Mouse (Mus musculus) adrenal gland, postnatal 14 days (tissue): ENCODE measurements at regions not wholly inside any gene's neighbourhood (a gene's known extent, or its start where the extent isn't known, plus 50 kb on each side); places are given as distances from the start of the nearest gene placed in this dataset.

Experiments
- DNase-seq: peaks from one replicate; pipeline ENCODE4 v3.0.0; 2021; ENCODE audit warnings: mixed read lengths

DNA sequence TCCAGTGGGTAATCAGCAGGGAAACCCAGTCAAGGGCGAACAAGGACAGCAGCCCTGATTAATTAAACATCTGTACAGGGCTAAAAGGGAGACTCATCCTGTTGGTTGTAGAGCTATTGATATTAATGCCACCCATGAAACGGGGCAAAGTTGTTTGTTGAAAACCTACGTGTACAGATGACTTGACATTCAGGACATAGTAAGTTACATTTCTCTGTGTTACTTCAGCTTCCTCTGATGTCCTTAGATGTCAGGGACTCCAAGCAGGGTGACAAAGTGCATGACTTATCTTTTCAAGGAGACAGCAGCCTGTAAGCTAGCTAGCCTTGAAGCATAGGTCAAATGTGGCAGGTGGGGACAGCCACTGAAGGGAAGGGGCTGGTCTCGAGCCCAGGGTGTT lies 390.5 kb downstream of the Ccdc171 start:
- DNase-seq, result peak; percentile 20

DNA sequence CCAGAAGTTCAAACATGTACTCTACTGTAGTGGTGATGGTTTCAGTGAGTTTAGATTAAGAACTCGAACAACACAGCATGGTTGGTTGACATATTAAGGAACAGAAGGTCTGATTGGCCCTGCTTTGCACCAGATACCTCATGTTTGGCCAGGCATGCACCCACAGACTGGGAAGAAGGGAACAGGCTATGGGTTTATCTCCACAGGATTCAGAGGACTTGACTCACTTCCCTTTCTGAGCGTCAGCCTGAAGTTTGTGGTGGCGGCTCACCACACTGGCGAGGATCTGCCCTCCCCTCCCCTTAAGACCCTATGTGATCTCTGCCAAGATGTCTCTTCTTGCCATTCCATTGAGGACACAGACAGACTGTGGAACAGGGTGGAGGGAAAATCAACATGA lies 391.7 kb downstream of the Ccdc171 start:
- no peak for DNase-seq

DNA sequence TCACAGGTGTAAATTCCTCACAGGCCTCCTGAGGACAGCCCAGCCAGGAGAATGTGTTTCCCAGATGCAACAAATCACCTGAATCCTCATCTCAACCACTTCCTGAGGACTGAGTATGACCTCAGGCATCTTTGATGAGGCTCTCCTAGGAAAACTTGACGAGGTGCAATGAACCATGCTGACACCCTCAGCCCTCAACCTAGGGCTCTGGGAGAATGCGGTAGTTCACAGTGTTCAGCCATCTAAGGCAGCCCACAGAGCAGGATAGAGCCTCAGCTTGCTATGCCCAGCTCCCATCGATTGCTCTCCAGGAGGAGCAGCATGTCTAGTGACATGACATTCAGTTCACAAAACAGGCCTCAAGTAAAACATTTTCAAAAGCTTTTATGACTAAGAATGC lies 392.7 kb downstream of the Ccdc171 start:
- no peak for DNase-seq

- DNase-seq, result no peak
Measured at GRCm38 (mm10) chr4:83919041-83919440, 393.7 kb downstream of the Ccdc171 start.

DNA sequence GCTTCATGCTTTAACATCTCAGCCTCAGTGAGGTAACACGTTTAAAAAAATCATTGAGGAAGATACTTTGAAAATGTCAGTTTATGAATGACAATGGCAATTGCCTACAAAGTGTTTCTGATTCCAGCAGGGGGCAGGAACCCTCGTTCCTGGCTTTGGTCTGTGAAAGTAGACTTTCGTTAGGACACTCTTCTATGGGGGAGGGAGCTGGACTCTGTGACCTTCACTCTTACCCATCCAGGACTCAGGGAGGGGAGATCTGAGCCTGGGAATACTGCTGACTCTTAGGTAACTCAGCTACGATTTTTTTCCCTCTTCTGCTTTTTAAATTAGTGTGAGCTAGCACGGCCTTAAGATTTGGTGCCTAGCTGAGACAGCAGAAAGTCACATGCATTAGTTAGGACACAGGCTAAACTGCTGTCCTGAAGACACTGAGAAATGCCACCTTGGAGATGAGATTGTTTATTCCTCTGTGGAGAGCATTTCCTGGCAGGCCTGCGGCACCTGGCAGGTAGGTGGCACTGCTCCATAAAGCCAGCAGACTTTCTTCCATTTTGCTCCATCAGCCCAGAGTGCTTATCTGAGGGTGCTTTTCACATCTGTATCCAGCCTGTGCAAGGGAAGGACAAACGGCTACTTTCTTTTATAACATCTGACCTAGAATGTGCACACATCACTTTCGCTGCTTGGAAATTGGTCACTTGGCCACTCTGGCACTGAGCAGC lies 399.9 kb downstream of the Ccdc171 start:
- DNase-seq, result peak; percentile 50

DNA sequence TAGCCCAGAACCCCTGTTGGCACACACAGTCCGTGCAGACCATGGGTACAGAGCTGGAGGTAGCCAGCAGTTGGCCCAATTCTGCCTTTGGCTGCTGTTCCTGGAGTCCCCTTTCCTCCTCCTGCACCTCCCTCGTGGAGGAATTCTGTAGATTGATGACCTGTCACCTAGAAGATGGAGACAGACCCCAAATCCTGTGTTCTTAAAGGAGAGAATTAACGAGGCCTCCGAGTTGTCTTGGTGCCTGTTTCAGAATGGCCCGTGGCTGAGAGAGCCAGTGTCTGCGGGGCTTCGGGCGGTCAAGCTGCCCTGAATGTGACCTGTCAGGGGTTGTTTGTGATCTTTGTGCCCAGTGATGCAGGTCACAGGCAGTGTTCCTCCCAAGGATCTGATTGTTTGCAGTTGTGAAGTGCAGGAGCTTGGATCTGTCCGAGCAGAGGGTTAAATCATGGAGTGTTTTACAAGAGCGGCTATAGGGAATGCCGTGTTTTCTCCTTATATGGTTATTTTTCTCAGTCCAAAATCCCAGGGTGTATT lies 400.9 kb downstream of the Ccdc171 start:
- DNase-seq, result no peak

- no peak for DNase-seq
Measured at GRCm38 (mm10) chr4:83931897-83932654, 406.7 kb downstream of the Ccdc171 start.

DNA sequence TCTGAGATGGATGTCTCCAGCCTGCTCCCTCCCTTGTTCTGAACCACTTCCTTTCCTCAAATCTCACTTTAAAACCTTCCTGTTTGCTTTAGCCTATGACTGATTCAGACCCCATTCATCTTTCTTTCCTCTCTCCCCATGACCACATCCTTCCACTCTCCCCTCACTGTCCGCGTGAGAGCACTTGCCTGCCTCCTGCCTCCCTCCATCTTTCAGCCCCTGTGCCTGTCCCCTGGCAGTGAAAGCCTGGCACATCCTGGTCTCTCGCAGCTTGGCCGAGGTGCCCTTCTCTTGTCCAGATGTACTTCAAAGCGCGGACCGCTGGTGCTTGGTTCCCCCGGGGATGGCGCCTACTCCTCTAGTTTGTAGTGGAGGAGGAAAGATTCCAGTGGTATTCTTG lies 416.3 kb downstream of the Ccdc171 start:
- no peak for DNase-seq

GRCm38 (mm10) chr4:83949612-83950011 lies 424.3 kb downstream of the Ccdc171 start:
- no peak for DNase-seq

GRCm38 (mm10) chr4:83950809-83951409 lies 425.6 kb downstream of the Ccdc171 start:
- no peak for DNase-seq

GRCm38 (mm10) chr4:83956252-83956904 lies 431.0 kb downstream of the Ccdc171 start:
- no peak for DNase-seq

- DNase-seq, result no peak
Measured at GRCm38 (mm10) chr4:83957217-83957692, 431.9 kb downstream of the Ccdc171 start.

DNA sequence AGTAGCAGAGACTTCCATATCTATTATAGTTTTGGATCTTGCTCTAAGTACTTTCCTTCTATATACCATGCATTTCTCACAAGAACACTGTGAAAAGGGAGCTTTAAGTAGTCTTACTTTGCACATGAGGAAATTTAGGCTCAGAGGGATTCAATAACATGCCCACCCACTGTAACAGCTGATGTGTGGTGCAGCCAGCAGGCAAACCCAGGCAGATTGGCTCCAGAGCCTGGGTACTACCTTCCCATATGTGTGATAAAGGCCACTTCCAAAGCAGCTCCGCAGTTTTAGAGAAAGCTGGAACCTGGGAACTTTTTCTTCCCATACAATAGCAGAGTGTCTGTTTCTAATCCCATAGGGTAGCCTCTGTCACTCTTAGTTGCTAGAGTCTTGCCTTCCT lies 441.6 kb downstream of the Ccdc171 start:
- DNase-seq, result no peak

GRCm38 (mm10) chr4:83973162-83973561 lies 447.8 kb downstream of the Ccdc171 start:
- no peak for DNase-seq

GRCm38 (mm10) chr4:83974214-83975012 lies 449.1 kb downstream of the Ccdc171 start:
- DNase-seq, result peak; percentile 68

DNA sequence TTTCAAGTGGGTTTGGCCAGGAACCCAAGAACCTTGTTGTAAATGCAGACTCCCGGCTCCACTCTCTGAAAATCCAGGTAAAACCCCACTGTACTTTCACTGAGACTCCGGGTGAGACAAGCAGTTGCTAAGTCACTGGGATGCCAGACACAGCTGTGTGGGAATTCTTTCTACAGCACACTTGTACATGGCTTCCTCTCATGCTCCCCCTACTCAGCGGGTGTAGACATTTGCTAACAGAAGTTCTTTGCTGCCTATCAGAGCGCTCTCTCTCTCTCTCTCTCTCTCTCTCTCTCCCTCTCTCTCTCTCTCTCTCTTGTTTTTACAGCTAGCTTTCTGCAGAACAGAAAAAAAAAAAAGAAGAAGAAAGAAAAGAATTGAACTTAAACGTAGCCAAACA lies 450.2 kb downstream of the Ccdc171 start:
- DNase-seq, result no peak

DNA sequence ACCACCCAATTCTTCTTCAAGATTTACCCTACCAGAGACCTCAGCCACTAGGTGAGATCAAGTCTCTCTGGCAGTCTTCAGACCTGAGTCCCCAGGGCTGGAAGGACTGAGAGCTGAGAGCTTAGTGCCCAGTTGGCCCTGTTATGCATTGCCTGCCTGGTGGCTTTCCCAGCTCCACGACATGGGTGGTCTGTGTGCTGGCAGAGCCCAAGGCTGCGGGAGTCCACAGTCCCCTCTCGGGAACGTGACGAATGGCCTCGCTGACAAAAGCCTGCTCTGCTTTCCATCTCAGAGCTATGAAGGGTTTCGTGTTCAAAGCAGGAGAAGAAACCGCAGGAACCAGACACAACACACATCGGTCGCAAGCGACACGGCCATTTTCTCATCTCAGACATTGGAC lies 450.7 kb downstream of the Ccdc171 start:
- peak; percentile 22 for DNase-seq

DNA sequence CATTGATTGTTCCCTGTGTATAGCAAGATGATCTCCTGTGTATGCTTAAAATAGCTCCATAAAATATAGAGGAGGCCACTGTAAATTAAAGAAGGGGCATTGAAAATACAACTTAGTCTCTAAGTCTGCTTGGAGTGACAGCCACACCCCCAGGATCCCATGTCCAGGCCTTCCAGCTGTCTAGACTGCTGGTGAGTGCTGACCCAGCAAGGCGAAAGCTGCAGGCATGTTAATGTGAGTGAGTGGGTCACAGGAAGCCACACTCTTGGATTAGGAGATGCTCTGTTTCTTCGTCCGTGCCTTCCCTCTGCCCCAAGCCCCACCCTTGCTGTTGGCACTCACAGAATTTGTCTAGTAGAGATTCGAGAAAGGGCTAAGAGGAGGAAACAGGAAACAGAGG lies 453.7 kb downstream of the Ccdc171 start:
- DNase-seq, result no peak

DNA sequence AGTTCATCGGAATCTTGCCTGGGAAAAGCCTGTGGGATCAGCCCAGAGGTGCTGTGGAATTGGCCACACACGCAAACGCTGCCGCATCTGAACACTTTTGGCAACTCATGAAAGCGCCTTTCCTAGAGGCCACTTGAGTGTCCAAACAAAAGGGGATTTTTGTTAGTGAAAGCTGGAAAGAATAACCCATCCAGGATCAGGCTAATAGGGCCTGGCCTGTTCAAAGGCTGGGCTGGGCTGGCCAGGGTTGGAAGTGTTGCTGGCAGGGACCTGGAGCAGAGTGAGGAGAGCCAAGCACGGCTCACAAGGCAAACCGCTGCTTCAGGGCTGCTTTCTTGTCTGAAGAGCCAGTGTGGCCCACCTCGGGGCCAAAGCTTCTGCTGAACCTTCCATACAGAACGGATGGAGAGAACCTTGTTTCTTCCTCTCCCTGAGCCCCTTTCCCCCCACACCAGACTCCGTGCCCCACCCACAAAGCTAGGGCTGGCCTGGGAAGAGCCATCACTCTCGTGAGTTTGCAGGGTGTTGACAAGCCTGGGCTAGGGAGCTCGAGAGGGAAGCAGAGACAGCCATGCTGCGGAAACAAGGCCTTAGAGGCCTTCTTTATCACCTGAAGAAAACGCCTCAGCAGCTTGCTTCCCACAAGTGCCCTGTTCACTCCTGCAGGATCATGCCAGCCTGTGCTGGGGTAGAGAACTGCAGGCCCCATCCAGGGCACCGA lies 459.5 kb downstream of the Ccdc171 start:
- no peak for DNase-seq

GRCm38 (mm10) chr4:83985451-83985850 lies 460.1 kb downstream of the Ccdc171 start:
- no peak for DNase-seq
